Mouse (Mus musculus) hematopoietic stem cell, adult 5-6 weeks (primary cell): Measurements from ENCODE around the gene Ank. TPM values are rescaled to one million over a fixed set of nuclear protein-coding genes. Genes with fewer than 3 reads are reported as not detected.

Source experiments
- ATAC-seq, 2 experiments: fragments of 125-278 bp in 1 of 2; replicated peaks in 1 of 2; 2 replicates each; pipeline ENCODE4 v1.8.0; 2016 to 2017; ENCODE audit warnings: inconsistent platforms in 2 of 2, mild to moderate bottlenecking in 2 of 2, moderate number of reproducible peaks in 2 of 2, low read depth in 1 of 2, moderate TSS enrichment in 1 of 2; ENCODE audit not compliant: low FRiP score in 2 of 2, poor library complexity in 2 of 2, severe bottlenecking in 2 of 2, insufficient read depth in 1 of 2, low TSS enrichment in 1 of 2
- total RNA-seq: library from RNA; stranded (forward); fragments of 172-1452, 232-1000 nt; gene quantifications from 2 replicates; pipeline ENCODE4 v1.2.3, GENCODE M21; 2017

Ank gene
- total RNA-seq, 1 experiment from 2014 or later = 15.0 TPM

DNA sequence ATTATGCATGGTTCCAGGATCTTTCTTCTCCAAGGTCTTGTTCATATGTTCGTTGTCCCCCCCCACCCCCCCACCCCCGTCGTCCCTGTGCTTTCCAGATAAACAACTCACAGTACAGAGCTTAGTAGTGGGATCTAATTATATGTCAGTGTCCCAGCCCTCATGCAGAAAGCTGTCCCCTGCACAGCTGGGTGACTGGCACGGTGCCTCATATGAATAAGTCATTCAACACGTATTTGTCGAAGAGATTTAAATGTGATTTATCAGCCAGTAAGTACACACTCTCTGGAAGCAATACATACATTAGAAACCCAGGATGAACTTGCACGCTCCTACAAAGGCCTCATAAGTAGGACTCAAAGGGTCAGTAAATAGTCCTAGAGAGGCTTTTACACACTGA is 83.4 kb downstream of the Ank start:
- no peak for ATAC-seq

DNA sequence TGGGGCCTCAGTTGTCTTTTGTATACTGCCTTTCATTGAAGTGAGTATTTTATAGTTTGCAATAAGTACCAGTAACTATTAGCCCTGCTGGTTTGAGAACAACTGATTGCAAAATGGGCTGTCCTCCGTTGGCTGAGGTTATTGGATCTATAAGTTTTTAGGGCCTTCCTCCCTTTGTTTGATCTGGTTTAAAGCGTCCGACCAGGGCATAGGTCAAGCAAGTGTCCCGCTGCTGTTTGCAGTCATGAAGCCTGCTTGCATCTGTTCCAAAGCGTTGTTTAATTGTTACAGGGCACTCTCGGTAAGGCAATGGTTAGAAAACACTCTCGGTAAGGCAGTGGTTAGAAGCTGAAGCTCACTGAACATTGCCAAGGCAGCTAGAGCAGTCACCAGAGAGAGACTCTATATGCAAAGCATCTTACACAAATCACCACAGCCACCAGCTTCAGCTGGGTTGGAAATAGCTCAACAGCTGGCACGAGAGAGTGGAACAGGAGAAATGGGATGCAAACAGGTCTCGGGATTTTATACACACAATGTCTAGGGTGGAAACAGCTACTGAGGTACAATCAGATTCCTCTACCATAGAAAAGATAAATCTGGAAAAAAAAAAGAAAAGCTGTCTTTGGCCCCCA is 84.0 kb downstream of the Ank start:
- ATAC-seq = no peak

DNA sequence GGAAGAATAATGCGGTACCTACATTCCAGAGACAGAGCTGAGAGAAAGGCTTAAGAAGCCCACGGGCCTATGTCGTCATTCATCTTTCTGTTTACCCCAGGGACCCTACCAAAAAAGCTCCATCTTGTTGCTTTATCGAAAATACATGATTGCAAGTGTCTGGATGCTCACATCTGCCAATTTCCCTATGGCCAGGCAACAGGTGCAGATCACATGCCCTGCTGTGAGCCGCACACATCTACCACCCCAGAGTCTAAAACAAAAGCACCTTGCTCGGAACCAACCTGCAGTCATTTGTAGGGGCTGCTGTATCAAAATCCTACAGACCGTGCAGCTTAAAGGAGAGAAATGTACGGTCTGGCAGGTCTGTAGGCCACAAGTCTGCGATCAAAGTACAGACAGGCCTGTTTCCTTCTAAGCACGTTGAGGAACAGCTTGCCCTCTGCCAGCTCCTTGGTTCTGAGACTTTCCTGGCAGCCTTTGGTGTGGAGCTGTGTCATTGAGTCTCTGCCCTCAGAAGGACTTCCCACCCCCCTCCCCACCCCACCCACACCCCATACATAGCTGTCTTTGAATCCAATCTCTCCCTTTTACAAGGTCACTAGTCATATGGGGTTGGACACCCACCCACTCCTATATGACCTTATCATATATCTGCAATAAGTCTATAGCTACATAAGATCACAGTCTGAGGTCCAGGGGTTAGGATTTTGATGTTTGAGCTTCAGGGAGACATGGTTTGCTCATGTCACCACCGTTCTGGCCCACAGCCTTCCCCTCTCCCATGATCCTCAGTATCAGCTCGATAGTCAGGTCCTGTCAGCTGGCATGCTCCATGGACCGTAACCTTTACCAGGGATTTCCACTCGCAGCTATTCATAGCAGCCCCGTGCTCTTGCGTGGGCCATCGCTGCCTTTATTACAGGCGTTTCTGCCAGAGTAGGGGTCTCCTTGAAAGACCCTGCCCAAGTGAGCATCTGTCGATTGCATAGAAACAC is 84.9 kb downstream of the Ank start:
- ATAC-seq = no peak

DNA sequence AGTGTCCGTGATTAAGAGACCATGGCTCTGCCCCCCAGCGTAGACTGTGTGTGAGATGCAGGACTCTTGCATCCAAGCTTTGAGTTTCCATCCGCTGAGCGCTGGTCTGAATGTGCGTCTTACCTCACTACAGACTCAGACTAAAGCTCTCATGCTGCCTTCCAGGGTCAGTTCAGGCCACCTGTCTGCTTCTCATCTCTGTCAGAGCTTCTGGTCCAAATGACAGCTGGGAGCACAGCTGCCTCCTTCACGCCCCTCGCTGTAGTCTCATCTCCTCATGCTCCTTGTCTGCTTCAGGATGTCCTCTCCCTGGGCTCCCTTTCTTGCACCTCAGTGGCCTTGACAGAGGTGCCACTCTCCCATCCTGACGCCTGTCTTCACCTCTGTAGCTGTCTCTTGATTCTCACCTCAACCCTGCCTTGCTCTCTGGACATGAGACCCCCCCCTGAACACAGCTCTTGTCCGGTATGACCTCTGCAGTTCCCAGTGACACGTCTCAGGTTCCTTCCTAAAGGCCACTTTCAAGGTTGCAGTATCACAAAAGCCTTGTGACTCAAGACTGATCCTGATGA is 85.7 kb downstream of the Ank start:
- ATAC-seq = no peak

DNA sequence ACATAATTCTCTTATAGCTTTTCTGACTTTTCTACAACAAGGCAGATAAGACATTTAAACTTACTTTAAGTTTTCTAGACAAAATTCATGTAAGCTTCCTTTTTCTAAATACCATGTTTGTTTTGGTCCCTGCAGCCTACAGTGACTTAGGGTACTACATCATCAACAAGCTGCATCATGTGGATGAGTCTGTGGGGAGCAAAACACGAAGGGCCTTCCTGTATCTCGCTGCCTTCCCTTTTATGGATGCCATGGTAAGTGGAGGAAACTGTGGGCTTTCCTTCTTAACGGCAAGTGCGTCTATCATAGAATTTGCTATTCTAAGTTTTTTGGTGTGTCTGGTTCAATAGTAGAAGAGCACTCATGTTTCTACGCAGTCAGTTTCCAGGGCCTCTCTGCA is 87.1 kb downstream of the Ank start:
- ATAC-seq = 0 out of 4 replicates have a peak, but pooled peaks have one; percentile 27 to 32

DNA sequence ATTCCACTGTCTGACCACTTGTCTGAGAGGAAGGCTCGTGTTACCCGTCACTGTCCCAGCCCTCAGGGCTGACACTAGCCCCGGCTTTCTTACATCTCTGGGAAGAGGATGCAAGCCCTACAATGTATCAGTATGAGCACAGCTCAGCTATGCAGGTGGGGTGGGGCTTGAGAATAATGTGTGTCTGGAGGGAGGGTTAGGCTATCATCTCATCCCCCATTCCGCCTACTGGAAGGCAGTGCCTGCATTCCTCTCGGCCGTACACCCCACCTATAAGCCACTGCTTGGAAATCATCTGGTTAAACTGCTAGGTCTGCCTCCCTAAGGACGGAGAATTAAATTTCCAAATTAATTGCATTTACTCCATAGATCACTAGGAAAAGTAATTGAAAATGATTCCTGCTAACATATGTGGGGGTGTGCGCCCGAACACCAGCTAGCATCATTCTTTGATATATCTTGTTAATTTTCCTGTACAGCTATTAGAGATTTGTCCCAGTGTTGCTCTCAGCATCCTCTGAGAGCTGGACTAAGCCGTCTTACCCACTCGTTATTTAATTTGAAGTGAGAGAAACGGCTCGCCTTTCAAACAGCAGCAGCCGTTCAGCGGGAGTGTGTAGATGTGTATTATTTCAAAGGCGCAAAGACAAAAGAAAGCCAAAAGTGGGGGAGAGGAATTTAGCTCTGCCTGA is 92.1 kb downstream of the Ank start:
- no peak for ATAC-seq

DNA sequence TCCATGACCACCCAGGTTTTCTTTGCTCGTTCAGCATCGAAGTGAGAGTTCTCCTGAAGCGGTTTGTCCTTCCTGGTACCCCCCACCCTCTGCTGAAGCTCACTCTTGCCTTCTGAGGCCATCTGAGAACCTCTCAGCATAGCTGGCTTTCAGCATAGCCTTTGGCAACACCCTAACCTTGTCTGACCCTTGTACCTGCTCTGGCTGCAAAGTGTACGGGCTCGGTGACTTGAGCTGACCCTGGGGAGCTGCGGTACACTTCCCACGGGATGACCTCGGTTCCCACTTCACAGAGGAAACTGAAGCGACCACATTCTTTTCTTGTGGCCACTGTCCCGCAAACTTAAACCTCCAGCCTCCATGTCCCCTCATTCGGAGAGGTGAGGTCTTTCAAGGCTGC is 93.8 kb downstream of the Ank start:
- no peak for ATAC-seq

DNA sequence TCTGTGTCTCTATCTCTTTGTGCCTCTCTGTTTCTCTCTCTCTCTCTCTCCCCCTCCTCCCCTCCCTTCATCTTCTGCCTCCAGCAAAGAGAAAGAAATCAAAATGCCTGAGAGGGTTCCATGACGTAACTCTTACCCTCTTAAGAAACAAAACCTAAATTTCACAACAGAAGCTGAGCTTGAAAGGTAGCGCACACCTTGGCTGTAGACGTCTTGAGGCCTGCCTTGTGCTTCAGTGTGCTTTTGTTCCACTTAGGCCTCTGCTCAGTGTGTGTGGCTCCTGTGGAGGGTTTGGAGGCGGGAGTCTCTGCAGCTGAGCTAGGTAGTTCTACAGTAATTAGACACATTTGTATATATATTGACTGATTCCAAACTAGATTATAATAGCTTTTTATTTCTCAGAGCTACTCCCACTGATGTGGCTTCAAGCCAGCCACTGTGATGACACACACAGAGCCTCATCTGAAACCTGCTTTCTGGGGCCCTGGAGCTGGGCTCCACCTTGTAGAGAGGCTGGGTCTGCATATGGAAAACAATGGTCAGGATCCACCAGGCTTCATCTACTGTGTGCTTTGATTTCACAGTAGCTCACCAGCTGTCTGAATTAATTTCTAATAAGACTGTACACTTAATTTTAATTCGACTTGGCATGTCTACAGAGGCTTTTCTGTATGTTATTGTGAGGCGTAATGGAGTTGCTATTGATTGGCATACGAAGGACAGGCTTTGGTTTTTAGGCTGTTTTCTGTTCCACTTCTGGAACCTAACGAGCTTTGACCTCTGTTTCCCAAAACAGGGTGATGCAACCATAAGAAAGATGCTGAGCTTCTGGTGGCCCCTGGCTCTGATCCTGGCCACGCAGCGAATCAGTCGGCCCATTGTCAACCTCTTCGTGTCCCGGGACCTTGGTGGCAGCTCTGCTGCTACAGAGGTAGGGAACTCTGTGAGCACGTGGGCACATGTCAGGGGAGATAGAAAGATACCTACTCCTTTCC is 97.9 kb downstream of the Ank start:
- ATAC-seq = no peak

DNA sequence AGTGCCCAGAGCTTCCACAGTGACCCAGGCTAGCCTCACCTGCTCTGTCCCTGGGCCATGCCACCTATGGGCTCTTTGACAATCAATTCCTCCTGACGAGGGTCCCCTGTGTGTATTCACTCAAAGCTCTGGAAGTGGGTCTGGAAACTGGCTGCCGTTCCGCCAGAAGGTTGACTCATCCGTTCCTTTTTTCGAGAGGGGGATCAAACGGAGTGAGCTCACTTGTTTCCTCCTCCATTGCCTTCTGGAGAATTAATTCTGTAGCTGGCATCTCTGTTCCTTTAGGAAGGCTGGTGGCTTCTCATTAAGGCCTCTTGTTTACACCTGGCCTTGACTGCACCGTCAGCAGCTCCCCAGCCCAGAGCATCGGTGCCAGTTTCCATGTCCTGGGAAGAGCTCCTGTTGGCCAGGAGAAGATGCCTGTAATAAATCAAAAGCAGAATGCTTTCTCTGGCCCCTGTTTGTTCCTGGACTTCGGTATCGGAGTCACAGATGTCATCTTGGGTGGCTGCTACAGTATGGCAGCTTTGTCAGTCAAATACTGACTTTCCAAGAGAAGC is 99.2 kb downstream of the Ank start:
- ATAC-seq = no peak

DNA sequence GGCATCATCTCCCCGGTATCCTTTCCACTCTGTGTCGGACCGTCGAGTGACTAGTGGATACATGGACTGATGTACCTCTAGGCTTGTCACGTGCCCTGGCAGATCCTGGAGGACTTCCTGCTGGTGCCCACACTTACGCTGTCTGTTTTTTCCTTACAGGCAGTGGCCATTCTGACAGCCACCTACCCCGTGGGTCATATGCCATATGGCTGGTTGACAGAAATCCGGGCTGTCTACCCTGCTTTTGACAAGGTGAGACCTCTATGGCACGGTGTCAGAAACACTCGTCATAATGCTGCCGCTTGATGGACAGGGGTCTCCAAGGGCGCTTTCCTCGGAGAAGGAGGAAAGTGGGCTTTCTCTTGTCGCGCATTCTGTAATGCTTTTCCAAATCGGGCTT is 100.9 kb downstream of the Ank start:
- ATAC-seq = no peak

DNA sequence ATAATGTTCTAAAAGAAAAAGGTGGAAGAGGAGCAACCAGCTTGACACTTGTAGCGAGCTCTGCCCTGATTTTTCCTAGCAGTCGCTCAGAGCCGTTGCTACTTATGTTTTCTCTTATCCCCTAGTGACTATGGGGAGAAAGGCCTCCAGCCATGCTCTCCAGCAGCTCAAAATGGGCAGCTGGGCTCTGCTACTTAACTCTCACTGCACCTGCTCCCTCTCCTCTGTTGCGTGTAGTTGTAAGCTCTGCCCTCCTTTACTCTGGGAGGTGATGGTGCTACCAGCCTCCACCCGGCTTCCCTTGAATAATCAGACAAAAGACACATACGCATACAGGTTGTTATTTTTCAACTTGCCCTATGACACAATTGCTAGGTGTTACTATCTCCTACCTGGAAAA is 101.9 kb downstream of the Ank start:
- ATAC-seq = no peak

DNA sequence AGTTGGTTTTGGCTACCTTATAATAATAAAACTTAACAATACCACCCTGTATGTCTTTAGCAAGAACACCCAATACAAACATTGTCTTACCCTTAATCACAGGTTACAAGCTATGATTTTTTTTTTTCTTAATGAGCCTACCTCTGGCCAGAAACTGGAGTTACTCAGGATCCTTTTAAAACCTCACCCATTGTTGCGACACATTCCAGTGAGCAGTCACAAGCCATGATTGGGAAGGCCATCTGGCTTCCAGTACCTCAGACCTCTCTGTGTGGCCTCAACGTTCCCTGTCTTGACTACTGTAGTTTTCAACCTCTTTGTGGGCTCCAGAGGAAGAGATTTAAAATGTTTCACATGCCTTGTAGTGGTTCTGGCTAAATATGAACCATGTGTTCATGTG is 103.4 kb downstream of the Ank start:
- no peak for ATAC-seq

DNA sequence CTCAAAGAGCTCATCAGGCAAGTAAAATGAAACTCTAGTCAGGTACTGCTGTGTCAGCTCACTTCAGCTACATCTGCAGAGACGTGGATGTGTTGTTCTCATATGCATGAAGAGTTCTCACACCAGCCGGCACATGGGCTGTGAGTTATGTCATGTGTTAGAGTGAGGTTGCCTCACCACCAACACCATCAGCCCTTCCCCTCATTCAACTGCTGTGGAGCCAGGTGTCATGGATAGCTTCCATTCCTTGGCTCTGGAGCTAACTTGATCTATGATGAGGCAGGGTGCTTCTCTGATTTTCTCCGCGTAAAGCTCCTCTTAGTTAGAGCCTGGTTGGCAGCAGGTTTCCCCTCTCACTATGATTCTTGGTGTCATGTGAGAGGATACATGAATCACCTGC is 103.9 kb downstream of the Ank start:
- ATAC-seq = no peak

DNA sequence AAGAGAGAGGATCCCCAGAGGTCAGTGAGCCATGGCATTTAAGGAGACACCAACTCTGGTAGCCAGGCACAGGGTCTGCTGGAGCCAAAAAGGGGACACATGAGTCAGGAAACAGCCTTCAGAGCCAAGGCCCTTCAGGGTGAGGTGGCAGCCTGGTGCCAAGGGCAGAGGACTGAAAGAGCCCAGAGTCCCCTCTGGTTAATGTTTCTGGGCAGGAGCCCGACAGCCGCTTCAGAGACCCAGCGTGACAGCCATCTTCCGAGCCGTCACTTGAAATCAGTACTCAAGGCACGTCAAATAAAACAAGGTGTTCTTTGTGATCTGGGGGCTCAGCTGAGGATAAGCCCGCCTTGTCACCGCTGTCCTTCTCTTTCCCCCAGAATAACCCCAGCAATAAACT is 104.7 kb downstream of the Ank start:
- no peak for ATAC-seq

DNA sequence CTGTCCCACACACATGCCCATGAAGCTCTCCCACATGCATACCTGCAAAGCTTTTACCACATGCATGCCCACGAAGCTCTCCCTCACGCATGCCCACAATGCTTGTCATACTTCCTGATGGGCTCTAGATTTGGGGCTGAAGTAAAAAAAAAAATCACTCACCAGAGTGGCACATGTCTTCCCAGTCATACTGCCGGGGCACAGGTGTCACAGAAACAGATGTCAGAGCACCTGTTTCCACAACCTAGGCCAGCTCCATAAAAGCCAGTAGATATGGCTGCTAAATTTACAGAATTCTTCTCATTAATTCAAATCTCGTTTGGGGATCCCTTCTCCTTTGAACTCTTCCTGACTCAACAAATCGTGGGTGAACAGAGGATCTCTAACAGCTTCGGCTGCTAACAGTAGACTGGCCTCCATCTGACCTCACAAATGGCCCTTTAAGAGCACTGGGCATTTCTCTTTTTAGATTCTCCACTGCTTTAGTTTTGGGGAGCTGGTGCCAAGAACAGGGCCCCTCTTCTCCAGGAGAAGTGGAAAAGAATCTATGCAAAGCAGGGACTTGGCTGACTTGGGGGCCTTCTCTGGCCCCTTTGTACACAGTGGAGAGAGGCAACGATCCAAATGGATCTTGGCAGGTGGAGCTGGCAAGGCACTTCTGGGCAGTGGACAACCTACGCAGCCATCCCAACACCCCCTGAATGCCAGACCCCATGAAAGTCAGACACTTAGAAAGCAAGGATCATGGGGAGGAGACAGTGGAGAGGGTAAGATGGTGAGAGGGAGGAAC is 108.7 kb downstream of the Ank start:
- ATAC-seq = no peak

DNA sequence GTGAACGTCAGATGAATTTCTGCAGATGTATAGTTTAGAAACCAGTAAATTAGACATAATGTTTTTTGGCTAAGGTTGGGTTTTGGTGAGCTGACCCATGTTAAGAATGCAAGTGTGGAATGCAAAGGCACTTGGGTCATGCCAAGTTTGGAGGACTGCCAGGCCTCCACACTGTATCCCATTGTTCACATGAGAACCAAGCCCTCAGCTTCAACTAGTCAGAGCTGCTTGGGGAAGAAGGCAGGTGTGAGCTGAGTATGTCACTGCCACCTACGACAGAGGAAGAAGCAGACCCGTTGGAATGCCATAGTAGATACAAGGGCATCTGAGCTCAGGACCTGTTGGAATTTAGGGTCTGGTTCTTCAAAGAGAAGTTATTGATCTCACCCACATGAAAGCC is 109.5 kb downstream of the Ank start:
- ATAC-seq = no peak
